ENCODE assay signal across 12 mouse cellular contexts in the genomic region with DNA sequence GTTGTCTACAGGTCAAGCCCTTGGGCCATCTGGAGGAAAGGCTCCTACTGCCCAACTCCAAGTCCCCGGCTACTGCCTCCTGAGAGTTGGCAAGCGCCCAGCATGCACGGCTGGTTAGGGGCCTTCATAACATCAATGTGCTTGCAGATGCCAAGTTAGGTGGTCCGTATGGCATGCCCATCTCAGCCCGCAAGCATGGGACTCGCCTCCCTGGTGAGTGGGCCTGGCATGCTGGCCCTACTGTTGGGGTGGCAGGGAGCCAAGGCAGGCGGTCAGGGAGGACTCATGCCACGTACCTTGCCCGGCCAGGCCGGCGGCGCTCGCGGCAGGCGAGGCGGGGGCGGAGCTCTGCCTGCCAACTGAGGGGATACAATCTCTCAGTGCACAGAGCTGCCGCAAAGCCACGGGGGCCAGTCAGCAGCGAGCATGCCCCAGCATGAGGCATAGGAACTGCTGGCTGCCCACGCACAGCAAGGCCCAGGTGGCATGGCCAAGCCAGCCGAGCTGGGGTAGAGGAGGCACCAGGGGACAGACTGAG. TPM values are rescaled to one million over a fixed set of nuclear protein-coding genes. Genes with fewer than 3 reads are reported as not detected.
DNase-seq lines count a peak whose midpoint lies in the region; ATAC-seq and TF ChIP-seq lines count a peak whose summit lies in the region.
"Had no signal": no experiment of that assay in that cellular context is flagged by ENCODE, and none has a peak within 500 bp of the region (broad histone marks: within the 10 kb centered on the region; RNA-seq: fewer than 3 reads in every experiment).

No protein-coding gene starts in this region.

- peaks cover 74% of the 10 kb centered on the region for H3K36me3 ChIP-seq in heart, embryonic 16.5 days (ENCODE audit: control insufficient read depth, insufficient read depth)

- H3K9me3 ChIP-seq in heart, embryonic 16.5 days (replicated peaks; ENCODE audit: control insufficient read depth, low read length): no peaks in the 10 kb centered on the region
- H3K9me3 ChIP-seq: intestine, embryonic 15.5 days; neural tube, embryonic 12.5 days had no signal

- WGBS in heart, embryonic 16.5 days: 89% methylated on average over 22 of the region's 22 CpGs

- no peak overlapping the region for H3K4me3 ChIP-seq in heart, embryonic 16.5 days (ENCODE audit: low read length)
- H3K4me3 ChIP-seq: intestine, embryonic 15.5 days; neural tube, embryonic 12.5 days had no signal

- 0 out of 2 replicates have a peak, but pooled peaks have one; percentile 23 for ATAC-seq in heart, embryonic 16.5 days (replicated peaks; ENCODE audit: extremely low read depth, insufficient read depth, low FRiP score)
- ATAC-seq: intestine, embryonic 15.5 days had no signal

- no peaks in the 10 kb centered on the region for H3K27me3 ChIP-seq in heart, embryonic 16.5 days (ENCODE audit: control insufficient read depth, insufficient read depth, low read length)
- H3K27me3 ChIP-seq: intestine, embryonic 15.5 days; neural tube, embryonic 12.5 days had no signal

- TF ChIP-seq CTCF in brain, embryonic 14.5 days (IDR thresholded peaks at IDR 0.05; ENCODE audit: borderline replicate concordance, extremely low read depth, insufficient read depth, insufficient read length): no peak

- DNase-seq in kidney, adult 9 months: peak; percentile 76
- no peak for DNase-seq in kidney, postnatal 4 days
- DNase-seq in MN1 (ENCODE audit: low spot score): peak; percentile 80
- peak; percentile 11 for DNase-seq in brain, embryonic 14.5 days (ENCODE audit: low read depth)
- DNase-seq in lung, postnatal 14 days: no peak
- no peak for DNase-seq in adrenal gland, adult (ENCODE audit: inconsistent age in 2 of 2, low spot score in 1 of 2)
- DNase-seq: adrenal gland, postnatal 14 days; spleen, adult 18-20 months; thymus, postnatal 14 days had no signal

- H3K4me1 ChIP-seq in heart, embryonic 16.5 days (ENCODE audit: control insufficient read depth, insufficient read depth, low read length): peaks cover 7% of the 10 kb centered on the region
- H3K4me1 ChIP-seq: intestine, embryonic 15.5 days; neural tube, embryonic 12.5 days had no signal

- no peak overlapping the region for H3K4me2 ChIP-seq in heart, embryonic 16.5 days (ENCODE audit: low read depth, low read length)
- H3K4me2 ChIP-seq: intestine, embryonic 15.5 days; neural tube, embryonic 12.5 days had no signal

- H3K9ac ChIP-seq in heart, embryonic 16.5 days (ENCODE audit: low read length): no peak overlapping the region
- H3K9ac ChIP-seq: intestine, embryonic 15.5 days; neural tube, embryonic 12.5 days had no signal

- no peak overlapping the region for H3K27ac ChIP-seq in heart, embryonic 16.5 days (ENCODE audit: low read length)
- H3K27ac ChIP-seq: intestine, embryonic 15.5 days; neural tube, embryonic 12.5 days had no signal

- TF ChIP-seq POLR2A in brain, embryonic 14.5 days (IDR thresholded peaks at IDR 0.05; ENCODE audit: borderline replicate concordance, extremely low read depth, insufficient read depth, insufficient read length, poor library complexity, severe bottlenecking): no peak

RNA-seq across cellular contexts. Expression of gene Ndst2, which starts 23.1 kb away (rescaled TPM):
- polyA plus RNA-seq in brain, embryonic 14.5 days (2012; rRNA removed): 33.3 and 38.6 TPM in 2 replicates
- 16.2 and 17.2 TPM in 2 replicates for polyA plus RNA-seq in heart, embryonic 16.5 days (2015; fragmentation: Nextera tagmentation; extraction: Ambion mirVana)

RNA-seq across cellular contexts. Expression of gene Camk2g, which starts 36.4 kb away (rescaled TPM):
- 76.7 and 96.1 TPM in 2 replicates for polyA plus RNA-seq in brain, embryonic 14.5 days (2012; rRNA removed)
- 81.5 and 103 TPM in 2 replicates for polyA plus RNA-seq in heart, embryonic 16.5 days (2015; fragmentation: Nextera tagmentation; extraction: Ambion mirVana)

RNA-seq across cellular contexts. Expression of gene Zswim8, which starts 50.1 kb away (rescaled TPM):
- 245 and 250 TPM in 2 replicates for polyA plus RNA-seq in brain, embryonic 14.5 days (2012; rRNA removed)
- polyA plus RNA-seq in heart, embryonic 16.5 days (2015; fragmentation: Nextera tagmentation; extraction: Ambion mirVana): 22.3 and 24.1 TPM in 2 replicates

RNA-seq across cellular contexts. Expression of gene Chchd1, which starts 54.6 kb away (rescaled TPM):
- polyA plus RNA-seq in brain, embryonic 14.5 days (2012; rRNA removed): 95.3 and 112 TPM in 2 replicates
- polyA plus RNA-seq in heart, embryonic 16.5 days (2015; fragmentation: Nextera tagmentation; extraction: Ambion mirVana): 175 and 177 TPM in 2 replicates

Comparison
In these comparisons a context has a peak if more than half of its experiments do, and no peak if none do; other contexts are left out.
1. DNase-seq: peak in kidney, adult 9 months (single experiment), MN1 (single experiment) and brain, embryonic 14.5 days (single experiment); none in kidney, postnatal 4 days (0 of 2), lung, postnatal 14 days (single experiment) and adrenal gland, adult (0 of 2).